Mouse (Mus musculus): ENCODE data around the gene Nell1.

DNA sequence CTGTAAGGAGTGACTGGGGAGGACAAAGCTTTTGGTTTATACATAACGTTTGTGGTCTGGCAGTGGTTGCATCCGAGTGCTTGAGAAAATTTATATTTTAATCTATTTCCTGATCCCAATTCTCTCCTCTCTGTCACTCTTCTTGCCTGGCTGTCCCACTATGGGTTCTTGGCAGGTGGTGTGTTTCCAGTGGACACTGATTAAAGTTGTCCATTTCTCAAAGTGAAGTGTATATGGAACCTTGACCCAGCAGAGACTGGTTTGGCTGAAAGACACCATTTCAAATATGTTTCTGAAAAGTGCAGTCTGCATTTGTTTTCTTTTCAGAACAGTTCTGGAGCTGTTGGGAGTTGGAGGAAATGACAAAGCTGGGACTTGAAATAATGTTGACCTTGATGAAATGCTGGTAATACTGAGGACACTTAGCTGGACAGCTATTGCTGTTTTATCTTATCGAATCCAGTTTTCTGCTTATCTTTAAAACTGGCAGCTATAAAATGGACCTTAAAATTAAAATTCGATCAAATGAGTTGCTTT, 512.3 kb downstream of the Nell1 start:
- TF ChIP-seq CTCF (IDR thresholded peaks at IDR 0.05; ENCODE audit: low read depth) (no peak), EP300 (IDR thresholded peaks at IDR 0.05; ENCODE audit: low read depth) (no peak)

All from heart, postnatal 0 days (tissue).